Mouse (Mus musculus) intestine, embryonic 14.5 days (tissue): ENCODE results near the gene Ccdc6. TPM values are rescaled to one million over a fixed set of nuclear protein-coding genes. Genes with fewer than 3 reads are reported as not detected.
"Not testable (repeated sequence)": the region's sequence is repeated elsewhere in the genome, so short reads cannot be mapped to it uniquely, and the experiment has no call there.

Source experiments
- ATAC-seq: fragments of 200-750 bp; cut with Nextera tagmentation; replicated peaks from 2 replicates; pipeline ENCODE4 v1.8.0; 2017; ENCODE audit warnings: low read depth, moderate number of reproducible peaks, moderate TSS enrichment, moderate library complexity; ENCODE audit not compliant: low FRiP score, low TSS enrichment
- DNase-seq: peaks from one replicate; pipeline ENCODE4 v3.0.0-alpha.2; 2018; ENCODE audit warnings: low spot score
- H3K27ac ChIP-seq: fragments of 300-500 bp; sonication (generic); 2 replicates; pipeline ENCODE4 v1.5.1; 2014; ENCODE audit warnings: low read depth, mild to moderate bottlenecking, control low read depth
- H3K27me3 ChIP-seq: fragments of 300-500 bp; sonication (generic); replicated peaks from 2 replicates; pipeline ENCODE4 v1.6.1; 2014; ENCODE audit warnings: low read length, control low read depth; ENCODE audit not compliant: control insufficient read depth, insufficient read depth
- H3K36me3 ChIP-seq: fragments of 300-500 bp; sonication (generic); 2 replicates; pipeline ENCODE4 v1.6.1; 2014; ENCODE audit warnings: low read length, control low read depth; ENCODE audit not compliant: control insufficient read depth, insufficient read depth
- H3K4me1 ChIP-seq: fragments of 300-500 bp; sonication (generic); replicated peaks from 2 replicates; pipeline ENCODE4 v1.6.1; 2014; ENCODE audit warnings: low read length, control low read depth, mixed read lengths; ENCODE audit not compliant: control insufficient read depth, insufficient read depth
- H3K4me2 ChIP-seq: fragments of 300-500 bp; sonication (generic); 2 replicates; pipeline ENCODE4 v1.6.1; 2014; ENCODE audit warnings: low read length
- H3K4me3 ChIP-seq: fragments of 300-500 bp; sonication (generic); 2 replicates; pipeline ENCODE4 v1.5.1; 2014; ENCODE audit warnings: low read depth, low read length, control low read depth, mixed read lengths
- H3K9ac ChIP-seq: fragments of 300-500 bp; sonication (generic); 2 replicates; pipeline ENCODE4 v1.6.1; 2014; ENCODE audit warnings: mild to moderate bottlenecking, low read length
- H3K9me3 ChIP-seq: fragments of 300-500 bp; sonication (generic); 2 replicates; pipeline ENCODE4 v1.6.1; 2016; ENCODE audit warnings: low read length, control low read depth; ENCODE audit not compliant: control insufficient read depth
- WGBS: fragments of 180-500 bp; shearing (Covaris S2); extraction: QIAGEN DNeasy Blood & Tissue Kit; methylation state at CpG from one replicate; pipeline ENCODE4 v1.1.7; 2014; 5-methylcytosine and 5-hydroxymethylcytosine counted together
- polyA plus RNA-seq: library from polyadenylated mRNA; unstranded; fragments of >200 nt; fragmentation: Nextera tagmentation; extraction: Ambion mirVana; gene quantifications from 2 replicates; pipeline ENCODE4 v1.2.1, GENCODE M21; 2014

Gene Ccdc6
- polyA plus RNA-seq, 1 experiment from 2014 or later, result 23.7 TPM

DNA sequence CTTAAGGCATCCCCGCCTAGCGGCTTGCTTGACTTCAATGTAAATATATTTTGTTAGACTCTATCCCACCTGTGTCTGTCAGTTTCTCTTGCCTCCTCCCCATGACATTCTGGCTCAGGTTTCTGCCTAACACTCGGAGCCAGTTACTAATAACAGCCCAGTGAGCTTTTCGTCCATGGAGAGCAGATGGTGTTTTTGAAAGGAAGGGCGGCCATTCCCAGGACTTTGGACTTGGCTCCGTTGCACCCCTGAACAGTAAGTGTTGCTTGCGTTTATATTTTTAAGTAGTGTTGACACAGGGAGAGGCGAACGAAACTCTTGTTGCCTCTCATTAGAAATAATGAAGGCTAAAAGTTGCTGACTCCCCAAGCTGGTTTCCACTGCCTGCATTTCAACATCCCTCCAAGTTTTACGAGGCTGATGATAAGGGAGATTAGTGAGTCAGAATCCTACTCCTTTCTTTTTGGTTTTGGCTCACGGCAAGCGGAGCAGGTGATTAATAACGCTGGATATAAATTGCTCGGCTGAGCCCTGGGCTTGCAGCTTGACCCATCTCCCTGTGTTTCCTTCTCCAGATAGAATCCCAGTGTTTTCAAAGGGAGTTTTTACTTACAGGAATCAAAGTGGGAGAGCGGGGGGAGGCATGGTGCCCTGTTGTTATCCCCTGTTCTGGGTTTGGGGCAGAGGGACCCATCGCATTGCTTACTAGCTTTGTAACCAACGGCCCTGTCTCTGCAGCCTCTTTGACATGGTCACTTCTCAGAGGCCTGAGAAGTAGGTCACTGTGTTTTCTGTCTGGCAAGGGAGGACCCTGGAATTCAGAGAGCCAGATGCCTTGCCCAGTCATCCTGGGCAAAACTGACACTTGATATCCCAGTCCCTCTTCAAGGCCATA, 107.8 kb downstream of the Ccdc6 start, which contains the start of gene Mrln:
Gene Mrln (plus strand): TSS at position 160 of the 895 bp plus-strand sequence.
- Histone ChIP-seq H3K4me2 (peak within 1 kb of the TSS; percentile 11; the same call in 1 of the 2 replicates), H3K4me1 (peaks cover 7% of the 10 kb centered on the region; the same call in 1 of the 2 replicates), H3K36me3 (no peaks in the 10 kb centered on the region), H3K9me3 (no peaks in the 10 kb centered on the region), H3K27ac (no peak within 1 kb of the TSS), H3K4me3 (no peak within 1 kb of the TSS), H3K9ac (no peak within 1 kb of the TSS), H3K27me3 (no peaks in the 10 kb centered on the region)
- peak; percentile 61 for DNase-seq
- 29% methylated on average over 17 of the region's 17 CpGs for WGBS
- ATAC-seq, result no peak; the same call in 1 of the 2 replicates

- Histone ChIP-seq H3K9me3 (no peaks in the 10 kb centered on the region), H3K36me3 (no peaks in the 10 kb centered on the region), H3K4me2 (no peak overlapping the region), H3K4me1 (no peaks in the 10 kb centered on the region), H3K27ac (no peak overlapping the region), H3K9ac (no peak overlapping the region), H3K27me3 (no peaks in the 10 kb centered on the region), H3K4me3 (no peak overlapping the region)
- 84% methylated on average over 9 of the region's 9 CpGs for WGBS
- no peak for DNase-seq
- ATAC-seq, result no peak
These were observed 114.4 kb downstream of the Ccdc6 start for GRCm38 (mm10) chr10:70211281-70211680.

DNA sequence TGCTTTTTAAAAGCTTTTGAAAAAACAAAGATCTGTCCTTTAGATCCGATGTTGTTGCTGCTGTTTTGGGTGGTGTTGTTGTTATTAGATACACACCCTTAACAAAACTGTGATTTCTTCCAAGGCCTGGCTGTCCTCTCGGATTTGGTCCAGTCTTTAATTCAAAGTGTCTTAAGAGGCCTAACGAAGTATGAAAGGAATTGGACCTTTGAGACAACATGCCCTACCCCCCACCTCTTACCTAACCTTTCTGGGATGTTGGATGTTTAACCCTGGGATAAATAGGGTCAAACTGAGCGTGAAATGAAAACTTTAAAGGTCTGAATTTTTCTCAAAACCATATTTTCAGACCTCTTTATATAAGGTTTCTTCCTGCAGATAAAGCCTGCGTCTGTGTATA, 124.0 kb downstream of the Ccdc6 start:
- no peak for DNase-seq
- Histone ChIP-seq H3K9me3 (no peaks in the 10 kb centered on the region), H3K4me1 (no peaks in the 10 kb centered on the region), H3K27ac (no peak overlapping the region), H3K4me3 (no peak overlapping the region), H3K9ac (no peak overlapping the region), H3K36me3 (no peaks in the 10 kb centered on the region), H3K27me3 (no peaks in the 10 kb centered on the region), H3K4me2 (no peak overlapping the region)
- 74% methylated on average over 5 of the region's 5 CpGs for WGBS
- no peak for ATAC-seq

DNA sequence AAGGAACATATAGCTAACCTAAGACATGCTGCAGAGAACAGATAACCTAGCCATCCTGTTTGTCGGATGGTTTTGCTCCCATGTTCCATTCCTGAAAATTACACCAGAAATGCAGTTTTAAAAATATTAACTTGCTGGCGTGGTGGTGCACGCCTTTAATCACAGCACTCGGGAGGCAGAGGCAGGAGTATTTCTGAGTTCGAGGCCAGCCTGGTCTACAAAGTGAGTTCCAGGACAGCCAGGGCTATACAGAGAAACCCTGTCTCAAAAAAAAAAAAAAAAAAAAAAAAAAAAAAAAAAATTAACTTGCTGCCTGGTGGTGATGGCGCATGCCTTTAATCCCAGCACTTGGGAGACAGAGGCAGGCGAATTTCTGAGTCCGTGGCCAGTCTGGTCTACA, 125.3 kb downstream of the Ccdc6 start:
- not testable (repeated sequence) for H3K4me1 ChIP-seq, H3K27me3 ChIP-seq, ATAC-seq, H3K4me2 ChIP-seq, H3K9me3 ChIP-seq, H3K9ac ChIP-seq, H3K36me3 ChIP-seq, H3K4me3 ChIP-seq, DNase-seq, H3K27ac ChIP-seq
- 93% methylated on average over 8 of the region's 8 CpGs for WGBS

GRCm38 (mm10) chr10:70224571-70224970, 127.7 kb downstream of the Ccdc6 start:
- Histone ChIP-seq H3K4me3 (no peak overlapping the region), H3K27me3 (no peaks in the 10 kb centered on the region), H3K36me3 (no peaks in the 10 kb centered on the region), H3K4me2 (no peak overlapping the region), H3K27ac (no peak overlapping the region), H3K4me1 (no peaks in the 10 kb centered on the region), H3K9ac (no peak overlapping the region), H3K9me3 (no peaks in the 10 kb centered on the region)
- no peak for ATAC-seq
- 91% methylated on average over 6 of the region's 6 CpGs for WGBS
- DNase-seq, result no peak

DNA sequence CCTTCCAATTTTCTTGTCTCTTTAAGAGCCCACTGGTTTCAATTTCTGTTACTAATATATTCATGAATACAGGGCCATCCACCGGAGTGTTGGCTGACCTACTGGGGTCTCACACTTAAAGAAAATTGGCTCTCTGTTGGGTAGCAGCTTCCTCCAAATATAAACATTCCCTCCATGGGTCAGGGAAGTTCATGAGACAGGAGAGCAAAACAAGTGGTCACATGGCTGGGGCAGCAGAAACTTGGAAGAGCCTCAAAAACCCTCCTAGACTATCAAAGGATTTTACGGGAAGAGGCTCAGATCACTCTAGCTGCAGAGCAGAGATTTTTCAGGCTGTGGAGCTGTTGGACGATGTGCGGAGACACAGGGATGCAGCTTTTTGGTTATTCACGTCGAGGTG, 128.8 kb downstream of the Ccdc6 start:
- ATAC-seq (no peak), DNase-seq (no peak)

GRCm38 (mm10) chr10:70226608-70227007, 129.7 kb downstream of the Ccdc6 start:
- Histone ChIP-seq H3K36me3 (no peaks in the 10 kb centered on the region), H3K27me3 (no peaks in the 10 kb centered on the region), H3K4me1 (no peaks in the 10 kb centered on the region), H3K9ac (no peak overlapping the region), H3K4me3 (no peak overlapping the region), H3K27ac (no peak overlapping the region), H3K4me2 (no peak overlapping the region), H3K9me3 (no peaks in the 10 kb centered on the region)
- DNase-seq, result no peak
- ATAC-seq, result no peak

More for the DNA sequence above, 128.8 kb downstream of the Ccdc6 start:
- no peaks in the 10 kb centered on the region for H3K4me1 ChIP-seq
- no peak overlapping the region for H3K4me3 ChIP-seq
- H3K27me3 ChIP-seq, result no peaks in the 10 kb centered on the region
- H3K36me3 ChIP-seq, result no peaks in the 10 kb centered on the region
- H3K9me3 ChIP-seq, result no peaks in the 10 kb centered on the region
- H3K9ac ChIP-seq, result no peak overlapping the region
- H3K27ac ChIP-seq, result no peak overlapping the region
- WGBS, result 37% methylated on average over 6 of the region's 6 CpGs
- H3K4me2 ChIP-seq, result no peak overlapping the region

DNA sequence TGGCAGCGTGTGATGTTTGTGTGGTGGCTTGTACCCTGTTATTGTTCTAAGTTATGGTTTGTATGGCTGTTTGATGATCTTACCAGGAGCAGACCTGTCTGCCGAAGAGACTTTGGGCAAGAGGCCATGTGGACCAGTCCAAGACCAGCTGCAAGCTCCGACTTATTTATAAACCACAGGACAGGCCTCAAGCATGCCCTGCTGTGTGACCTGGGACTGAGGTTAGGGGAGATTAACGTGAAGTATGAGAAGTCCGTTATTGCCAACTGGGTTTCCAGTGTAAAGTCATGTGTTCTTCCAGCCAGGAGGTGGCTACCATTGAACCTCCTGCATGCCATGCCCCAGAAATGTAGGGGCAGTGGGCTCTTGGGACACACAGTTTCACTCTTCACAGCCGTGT, 133.4 kb downstream of the Ccdc6 start:
- Histone ChIP-seq H3K9ac (no peak overlapping the region), H3K4me1 (no peaks in the 10 kb centered on the region), H3K9me3 (no peaks in the 10 kb centered on the region), H3K4me3 (no peak overlapping the region), H3K27ac (no peak overlapping the region), H3K27me3 (no peaks in the 10 kb centered on the region), H3K36me3 (no peaks in the 10 kb centered on the region), H3K4me2 (no peak overlapping the region)
- WGBS, result 79% methylated on average over 6 of the region's 6 CpGs
- DNase-seq (no peak), ATAC-seq (no peak)

- Histone ChIP-seq H3K36me3 (no peaks in the 10 kb centered on the region), H3K9ac (no peak overlapping the region), H3K9me3 (no peaks in the 10 kb centered on the region), H3K4me3 (no peak overlapping the region), H3K4me1 (no peaks in the 10 kb centered on the region), H3K4me2 (no peak overlapping the region), H3K27ac (no peak overlapping the region), H3K27me3 (no peaks in the 10 kb centered on the region)
- WGBS, result 61% methylated on average over 2 of the region's 2 CpGs
- no peak for ATAC-seq
- no peak for DNase-seq
These were observed 141.0 kb downstream of the Ccdc6 start for GRCm38 (mm10) chr10:70237936-70238335.
